Mouse (Mus musculus): ENCODE data around the gene Wnt4. TPM values are rescaled to one million over a fixed set of nuclear protein-coding genes. Genes with fewer than 3 reads are reported as not detected.

Wnt4 gene
- polyA plus RNA-seq, 1 experiment from 2014 or later, result 2.2 TPM

GRCm38 (mm10) chr4:137282584-137283406 lies 5.5 kb downstream of the Wnt4 start:
- no peak overlapping the region for H3K27ac ChIP-seq (ENCODE audit: low read depth, low read length)
- no peaks in the 10 kb centered on the region for H3K9me3 ChIP-seq (replicated peaks; ENCODE audit: control insufficient read depth, low read length)
- no peak for ATAC-seq (replicated peaks; ENCODE audit: insufficient number of reproducible peaks, low FRiP score, low TSS enrichment)
- WGBS (ENCODE audit: insufficient replicate concordance), result 9% methylated on average over 16 of the region's 17 CpGs
- H3K4me2 ChIP-seq, result peak overlapping the region; percentile 36
- H3K27me3 ChIP-seq (ENCODE audit: control insufficient read depth, insufficient read depth, low read length), result peaks cover 69% of the 10 kb centered on the region
- H3K4me1 ChIP-seq (ENCODE audit: control insufficient read depth, insufficient read depth, low read length), result peaks cover 15% of the 10 kb centered on the region
- no peak overlapping the region for H3K4me3 ChIP-seq (ENCODE audit: low read depth, low read length)
- H3K9ac ChIP-seq (ENCODE audit: low read depth, low read length), result no peak overlapping the region
- H3K36me3 ChIP-seq (ENCODE audit: control insufficient read depth, insufficient read depth, low read length), result no peaks in the 10 kb centered on the region

GRCm38 (mm10) chr4:137283407-137283732 lies 6.1 kb downstream of the Wnt4 start:
- Histone ChIP-seq H3K9ac (ENCODE audit: low read depth, low read length) (no peak overlapping the region), H3K27me3 (ENCODE audit: control insufficient read depth, insufficient read depth, low read length) (peaks cover 63% of the 10 kb centered on the region), H3K4me2 (no peak overlapping the region; the same call in 1 of the 2 replicates), H3K27ac (ENCODE audit: low read depth, low read length) (no peak overlapping the region), H3K9me3 (replicated peaks; ENCODE audit: control insufficient read depth, low read length) (no peaks in the 10 kb centered on the region), H3K36me3 (ENCODE audit: control insufficient read depth, insufficient read depth, low read length) (no peaks in the 10 kb centered on the region), H3K4me3 (ENCODE audit: low read depth, low read length) (no peak overlapping the region), H3K4me1 (ENCODE audit: control insufficient read depth, insufficient read depth, low read length) (peaks cover 11% of the 10 kb centered on the region)
- 8% methylated on average over 4 of the region's 4 CpGs for WGBS (ENCODE audit: insufficient replicate concordance)
- ATAC-seq (replicated peaks; ENCODE audit: insufficient number of reproducible peaks, low FRiP score, low TSS enrichment), result no peak

GRCm38 (mm10) chr4:137285876-137286661 lies 8.8 kb downstream of the Wnt4 start:
- Histone ChIP-seq H3K27ac (ENCODE audit: low read depth, low read length) (no peak overlapping the region), H3K27me3 (ENCODE audit: control insufficient read depth, insufficient read depth, low read length) (peaks cover 39% of the 10 kb centered on the region), H3K9me3 (replicated peaks; ENCODE audit: control insufficient read depth, low read length) (no peaks in the 10 kb centered on the region), H3K36me3 (ENCODE audit: control insufficient read depth, insufficient read depth, low read length) (no peaks in the 10 kb centered on the region), H3K9ac (ENCODE audit: low read depth, low read length) (no peak overlapping the region), H3K4me2 (no peak overlapping the region), H3K4me3 (ENCODE audit: low read depth, low read length) (no peak overlapping the region), H3K4me1 (ENCODE audit: control insufficient read depth, insufficient read depth, low read length) (peaks cover 6% of the 10 kb centered on the region; the same call in 1 of the 2 replicates)
- WGBS (ENCODE audit: insufficient replicate concordance), result 68% methylated on average over 15 of the region's 15 CpGs
- ATAC-seq (replicated peaks; ENCODE audit: insufficient number of reproducible peaks, low FRiP score, low TSS enrichment), result no peak

GRCm38 (mm10) chr4:137286662-137286953 lies 9.3 kb downstream of the Wnt4 start:
- Histone ChIP-seq H3K9ac (ENCODE audit: low read depth, low read length) (no peak overlapping the region), H3K4me2 (no peak overlapping the region), H3K4me3 (ENCODE audit: low read depth, low read length) (no peak overlapping the region), H3K27me3 (ENCODE audit: control insufficient read depth, insufficient read depth, low read length) (peaks cover 34% of the 10 kb centered on the region), H3K9me3 (replicated peaks; ENCODE audit: control insufficient read depth, low read length) (no peaks in the 10 kb centered on the region), H3K36me3 (ENCODE audit: control insufficient read depth, insufficient read depth, low read length) (no peaks in the 10 kb centered on the region), H3K27ac (ENCODE audit: low read depth, low read length) (no peak overlapping the region), H3K4me1 (ENCODE audit: control insufficient read depth, insufficient read depth, low read length) (peaks cover 6% of the 10 kb centered on the region; the same call in 1 of the 2 replicates)
- no peak for ATAC-seq (replicated peaks; ENCODE audit: insufficient number of reproducible peaks, low FRiP score, low TSS enrichment)
- 39% methylated on average over 8 of the region's 8 CpGs for WGBS (ENCODE audit: insufficient replicate concordance)

- 69% methylated on average over 13 of the region's 13 CpGs for WGBS (ENCODE audit: insufficient replicate concordance)
- peaks cover 28% of the 10 kb centered on the region for H3K27me3 ChIP-seq (ENCODE audit: control insufficient read depth, insufficient read depth, low read length)
Measured at GRCm38 (mm10) chr4:137287206-137287605, 9.9 kb downstream of the Wnt4 start.

GRCm38 (mm10) chr4:137287818-137288217 lies 10.5 kb downstream of the Wnt4 start:
- H3K9ac ChIP-seq (ENCODE audit: low read depth, low read length), result no peak overlapping the region
- WGBS (ENCODE audit: insufficient replicate concordance), result 1% methylated on average over 4 of the region's 4 CpGs
- H3K27me3 ChIP-seq (ENCODE audit: control insufficient read depth, insufficient read depth, low read length), result peaks cover 23% of the 10 kb centered on the region
- H3K4me2 ChIP-seq, result no peak overlapping the region
- no peaks in the 10 kb centered on the region for H3K36me3 ChIP-seq (ENCODE audit: control insufficient read depth, insufficient read depth, low read length)
- no peak for ATAC-seq (replicated peaks; ENCODE audit: insufficient number of reproducible peaks, low FRiP score, low TSS enrichment)
- no peaks in the 10 kb centered on the region for H3K9me3 ChIP-seq (replicated peaks; ENCODE audit: control insufficient read depth, low read length)
- H3K4me3 ChIP-seq (ENCODE audit: low read depth, low read length), result no peak overlapping the region
- no peak overlapping the region for H3K27ac ChIP-seq (ENCODE audit: low read depth, low read length)
- peaks cover 2% of the 10 kb centered on the region; the same call in 1 of the 2 replicates for H3K4me1 ChIP-seq (ENCODE audit: control insufficient read depth, insufficient read depth, low read length)

More at GRCm38 (mm10) chr4:137287206-137287605, 9.9 kb downstream of the Wnt4 start:
- Histone ChIP-seq H3K4me2 (no peak overlapping the region), H3K9me3 (replicated peaks; ENCODE audit: control insufficient read depth, low read length) (no peaks in the 10 kb centered on the region), H3K9ac (ENCODE audit: low read depth, low read length) (no peak overlapping the region), H3K4me3 (ENCODE audit: low read depth, low read length) (no peak overlapping the region), H3K4me1 (ENCODE audit: control insufficient read depth, insufficient read depth, low read length) (peaks cover 6% of the 10 kb centered on the region; the same call in 1 of the 2 replicates), H3K27ac (ENCODE audit: low read depth, low read length) (no peak overlapping the region), H3K36me3 (ENCODE audit: control insufficient read depth, insufficient read depth, low read length) (no peaks in the 10 kb centered on the region)
- ATAC-seq (replicated peaks; ENCODE audit: insufficient number of reproducible peaks, low FRiP score, low TSS enrichment), result no peak

GRCm38 (mm10) chr4:137289701-137290100 lies 12.4 kb downstream of the Wnt4 start:
- Histone ChIP-seq H3K4me2 (no peak overlapping the region), H3K27me3 (ENCODE audit: control insufficient read depth, insufficient read depth, low read length) (peaks cover 9% of the 10 kb centered on the region; the same call in 1 of the 2 replicates), H3K36me3 (ENCODE audit: control insufficient read depth, insufficient read depth, low read length) (no peaks in the 10 kb centered on the region), H3K9me3 (replicated peaks; ENCODE audit: control insufficient read depth, low read length) (no peaks in the 10 kb centered on the region), H3K4me3 (ENCODE audit: low read depth, low read length) (no peak overlapping the region), H3K9ac (ENCODE audit: low read depth, low read length) (no peak overlapping the region), H3K4me1 (ENCODE audit: control insufficient read depth, insufficient read depth, low read length) (no peaks in the 10 kb centered on the region), H3K27ac (ENCODE audit: low read depth, low read length) (no peak overlapping the region)
- ATAC-seq (replicated peaks; ENCODE audit: insufficient number of reproducible peaks, low FRiP score, low TSS enrichment), result no peak
- 80% methylated on average over 6 of the region's 6 CpGs for WGBS (ENCODE audit: insufficient replicate concordance)

- Histone ChIP-seq H3K9ac (ENCODE audit: low read depth, low read length) (no peak overlapping the region), H3K4me1 (ENCODE audit: control insufficient read depth, insufficient read depth, low read length) (no peaks in the 10 kb centered on the region), H3K27ac (ENCODE audit: low read depth, low read length) (no peak overlapping the region), H3K27me3 (ENCODE audit: control insufficient read depth, insufficient read depth, low read length) (peaks cover 6% of the 10 kb centered on the region; the same call in 1 of the 2 replicates), H3K4me3 (ENCODE audit: low read depth, low read length) (no peak overlapping the region), H3K9me3 (replicated peaks; ENCODE audit: control insufficient read depth, low read length) (no peaks in the 10 kb centered on the region), H3K36me3 (ENCODE audit: control insufficient read depth, insufficient read depth, low read length) (no peaks in the 10 kb centered on the region), H3K4me2 (no peak overlapping the region)
- WGBS (ENCODE audit: insufficient replicate concordance), result 76% methylated on average over 3 of the region's 3 CpGs
- ATAC-seq (replicated peaks; ENCODE audit: insufficient number of reproducible peaks, low FRiP score, low TSS enrichment), result no peak
Measured at GRCm38 (mm10) chr4:137290250-137290649, 13.0 kb downstream of the Wnt4 start.

All from heart, embryonic 11.5 days (tissue).